Mouse (Mus musculus) neural tube, embryonic 15.5 days (tissue): ENCODE measurements around the gene Fmnl3. TPM values are rescaled to one million over a fixed set of nuclear protein-coding genes. Genes with fewer than 3 reads are reported as not detected.

Source experiments
- ATAC-seq: fragments of 200-750 bp; cut with Nextera tagmentation; 2 replicates; pipeline ENCODE4 v1.8.0; 2017; ENCODE audit warnings: mild to moderate bottlenecking, moderate TSS enrichment, moderate library complexity; ENCODE audit not compliant: low FRiP score
- H3K27ac ChIP-seq: fragments of 300-500 bp; sonication (generic); replicated peaks from 2 replicates; pipeline ENCODE4 v1.5.1; 2015; ENCODE audit warnings: mild to moderate bottlenecking, inconsistent platforms
- H3K27me3 ChIP-seq: fragments of 300-500 bp; sonication (generic); replicated peaks from 2 replicates; pipeline ENCODE4 v1.6.1; 2015; ENCODE audit warnings: inconsistent platforms
- H3K36me3 ChIP-seq: fragments of 300-500 bp; sonication (generic); 2 replicates; pipeline ENCODE4 v1.6.1; 2015; ENCODE audit warnings: inconsistent platforms
- H3K4me1 ChIP-seq: fragments of 300-500 bp; sonication (generic); 2 replicates; pipeline ENCODE4 v1.6.1; 2015; ENCODE audit warnings: inconsistent platforms
- H3K4me2 ChIP-seq: fragments of 300-500 bp; sonication (generic); 2 replicates; pipeline ENCODE4 v1.6.1; 2015; ENCODE audit warnings: inconsistent platforms, mild to moderate bottlenecking, moderate library complexity
- H3K4me3 ChIP-seq: fragments of 300-500 bp; sonication (generic); replicated peaks from 2 replicates; pipeline ENCODE4 v1.5.1; 2015; ENCODE audit warnings: mild to moderate bottlenecking, inconsistent platforms
- H3K9ac ChIP-seq: fragments of 300-500 bp; sonication (generic); replicated peaks from 2 replicates; pipeline ENCODE4 v1.6.1; 2015; ENCODE audit warnings: mild to moderate bottlenecking, inconsistent platforms
- H3K9me3 ChIP-seq: fragments of 300-500 bp; sonication (generic); replicated peaks from 2 replicates; pipeline ENCODE4 v1.6.1; 2016; ENCODE audit warnings: inconsistent platforms
- WGBS: fragments of 180-500 bp; shearing (Covaris S2); methylation state at CpG from one replicate; pipeline ENCODE4 v1.1.7; 2015; ENCODE audit warnings: mixed read lengths; 5-methylcytosine and 5-hydroxymethylcytosine counted together
- polyA plus RNA-seq: library from polyadenylated mRNA; unstranded; fragments of >200 nt; fragmentation: Nextera tagmentation; extraction: Ambion mirVana; gene quantifications from 2 replicates; pipeline ENCODE4 v1.2.1, GENCODE M21; 2015

The Fmnl3 gene
- polyA plus RNA-seq, 1 experiment from 2014 or later: 7.9 TPM

DNA sequence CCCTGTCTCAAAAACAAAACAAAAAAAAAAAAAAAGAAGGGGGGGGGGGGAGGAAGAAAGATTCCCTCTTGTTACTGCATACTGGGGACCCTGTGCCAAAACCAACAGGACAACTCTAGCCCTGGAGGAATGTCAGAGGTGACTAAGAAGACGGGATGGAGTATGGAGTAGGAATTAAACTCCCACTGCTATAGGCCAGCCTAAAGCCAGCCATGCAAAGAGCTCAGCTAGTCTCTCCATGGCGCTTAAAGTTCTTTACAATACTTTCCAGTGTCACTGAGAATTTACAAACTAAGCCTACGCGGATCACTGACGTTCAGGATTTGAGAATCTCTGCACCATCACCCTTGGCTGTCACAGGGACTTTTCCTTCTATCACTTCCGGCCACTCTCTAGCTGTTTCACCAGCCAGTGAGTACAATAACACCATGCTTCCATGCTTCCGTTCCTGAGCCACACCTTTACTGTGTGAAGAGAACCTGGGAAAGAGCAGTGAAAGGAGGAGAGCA, 6.2 kb downstream of the Fmnl3 start:
- 77% methylated on average over 7 of the region's 7 CpGs for WGBS
- H3K4me3 ChIP-seq: no peak overlapping the region
- H3K9me3 ChIP-seq: no peaks in the 10 kb centered on the region
- no peaks in the 10 kb centered on the region for H3K36me3 ChIP-seq
- no peak for ATAC-seq
- H3K4me1 ChIP-seq: peaks cover 14% of the 10 kb centered on the region
- H3K27ac ChIP-seq: no peak overlapping the region
- H3K27me3 ChIP-seq: no peaks in the 10 kb centered on the region
- H3K9ac ChIP-seq: no peak overlapping the region
- H3K4me2 ChIP-seq: no peak overlapping the region

DNA sequence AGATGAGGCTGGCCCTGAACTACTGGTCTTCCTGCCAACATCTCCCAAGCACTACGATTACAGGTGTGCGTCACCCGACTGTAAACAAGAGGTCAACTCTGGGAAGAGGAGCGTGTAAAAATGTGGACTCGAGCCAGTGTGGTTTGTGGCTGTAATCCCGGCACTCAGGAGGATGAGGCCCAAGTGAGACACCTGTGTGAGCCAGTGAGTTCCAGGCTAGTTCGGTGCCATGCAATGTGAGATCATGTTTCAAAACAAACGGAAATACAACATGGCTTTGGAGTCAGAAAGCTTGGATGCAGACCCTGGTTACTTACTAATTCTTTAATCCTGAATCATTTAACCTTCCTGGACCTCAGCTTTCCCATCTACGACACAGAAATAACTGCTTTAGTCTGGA, 11.3 kb downstream of the Fmnl3 start:
- Histone ChIP-seq H3K9ac (no peak overlapping the region), H3K4me2 (no peak overlapping the region), H3K36me3 (no peaks in the 10 kb centered on the region), H3K4me1 (0 out of 2 replicates have a peak, but pooled peaks cover 13% of the 10 kb centered on the region), H3K4me3 (no peak overlapping the region), H3K27me3 (no peaks in the 10 kb centered on the region), H3K9me3 (no peaks in the 10 kb centered on the region), H3K27ac (no peak overlapping the region)
- no peak for ATAC-seq
- 92% methylated on average over 9 of the region's 9 CpGs for WGBS

DNA sequence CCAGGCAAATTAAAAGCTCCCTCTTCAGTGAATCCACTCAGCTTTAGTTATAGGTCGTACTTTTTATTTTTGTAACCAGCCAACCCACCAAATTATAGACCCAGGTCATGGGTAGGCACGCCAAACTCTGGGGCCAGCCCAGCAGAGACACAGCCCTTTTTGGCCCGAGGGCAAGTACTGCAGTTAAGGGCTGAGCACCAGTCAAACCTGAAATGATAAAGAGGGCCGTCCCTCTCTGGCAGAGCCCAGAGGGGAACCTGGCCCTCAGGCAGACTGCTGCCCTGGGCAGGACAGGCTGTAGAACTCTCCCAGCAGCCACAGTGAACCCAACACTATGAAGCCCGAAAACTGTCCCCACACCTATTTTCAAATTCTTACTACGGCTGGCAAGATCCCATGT, 13.8 kb downstream of the Fmnl3 start:
- H3K36me3 ChIP-seq: no peaks in the 10 kb centered on the region
- no peak for ATAC-seq
- no peak overlapping the region for H3K4me3 ChIP-seq
- 80% methylated on average over 6 of the region's 6 CpGs for WGBS
- H3K9me3 ChIP-seq: no peaks in the 10 kb centered on the region
- H3K9ac ChIP-seq: no peak overlapping the region
- no peaks in the 10 kb centered on the region for H3K27me3 ChIP-seq
- H3K4me1 ChIP-seq: 0 out of 2 replicates have a peak, but pooled peaks cover 13% of the 10 kb centered on the region
- H3K4me2 ChIP-seq: no peak overlapping the region
- no peak overlapping the region for H3K27ac ChIP-seq

DNA sequence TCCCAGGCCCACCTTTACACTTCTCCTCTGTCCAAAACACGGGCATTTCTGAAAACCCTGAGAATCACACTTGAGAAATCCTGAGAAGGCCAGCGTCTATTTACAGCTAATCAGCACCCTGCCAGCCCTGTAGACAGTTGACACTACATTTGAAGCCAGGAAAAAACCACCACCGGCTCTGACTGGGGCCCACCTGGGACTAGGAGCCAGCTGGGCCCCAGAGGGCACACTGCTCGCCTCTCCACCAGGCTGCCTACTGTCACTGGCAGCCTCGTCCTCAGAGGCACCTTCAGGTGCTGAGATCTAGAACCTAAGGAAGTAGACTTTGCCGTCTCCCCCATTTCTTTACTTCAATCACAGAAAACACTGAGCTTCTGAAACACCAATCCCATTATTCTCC, 14.6 kb downstream of the Fmnl3 start:
- H3K36me3 ChIP-seq: no peaks in the 10 kb centered on the region
- H3K9ac ChIP-seq: no peak overlapping the region
- ATAC-seq: no peak
- 77% methylated on average over 6 of the region's 6 CpGs for WGBS
- no peak overlapping the region for H3K4me3 ChIP-seq
- no peaks in the 10 kb centered on the region for H3K27me3 ChIP-seq
- no peak overlapping the region for H3K4me2 ChIP-seq
- H3K27ac ChIP-seq: no peak overlapping the region
- 0 out of 2 replicates have a peak, but pooled peaks cover 13% of the 10 kb centered on the region for H3K4me1 ChIP-seq
- H3K9me3 ChIP-seq: no peaks in the 10 kb centered on the region

DNA sequence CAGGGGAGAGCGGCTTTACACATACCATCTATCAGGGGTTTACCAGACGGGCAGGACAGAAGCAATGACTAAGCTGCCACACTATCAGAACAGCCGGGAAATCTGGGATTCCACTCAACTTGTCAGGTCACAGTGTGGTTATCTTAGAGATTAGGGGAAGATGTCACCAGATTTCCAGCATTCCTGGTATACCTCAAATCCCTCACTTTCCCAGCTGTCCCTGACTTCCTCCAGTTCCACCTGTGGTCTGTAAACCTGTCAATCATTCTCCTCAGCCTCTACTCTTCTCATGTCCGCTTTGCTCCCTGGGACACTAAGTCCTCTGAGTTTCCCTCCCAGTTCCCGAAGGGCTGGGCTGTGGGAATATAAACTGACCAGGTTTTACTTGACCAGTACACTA, 18.0 kb downstream of the Fmnl3 start:
- Histone ChIP-seq H3K27me3 (no peaks in the 10 kb centered on the region), H3K9me3 (no peaks in the 10 kb centered on the region), H3K4me1 (peaks cover 17% of the 10 kb centered on the region; the same call in 1 of the 2 replicates), H3K27ac (no peak overlapping the region), H3K4me2 (no peak overlapping the region), H3K36me3 (no peaks in the 10 kb centered on the region), H3K9ac (no peak overlapping the region), H3K4me3 (no peak overlapping the region)
- ATAC-seq: no peak
- WGBS: 84% methylated on average over 5 of the region's 5 CpGs

DNA sequence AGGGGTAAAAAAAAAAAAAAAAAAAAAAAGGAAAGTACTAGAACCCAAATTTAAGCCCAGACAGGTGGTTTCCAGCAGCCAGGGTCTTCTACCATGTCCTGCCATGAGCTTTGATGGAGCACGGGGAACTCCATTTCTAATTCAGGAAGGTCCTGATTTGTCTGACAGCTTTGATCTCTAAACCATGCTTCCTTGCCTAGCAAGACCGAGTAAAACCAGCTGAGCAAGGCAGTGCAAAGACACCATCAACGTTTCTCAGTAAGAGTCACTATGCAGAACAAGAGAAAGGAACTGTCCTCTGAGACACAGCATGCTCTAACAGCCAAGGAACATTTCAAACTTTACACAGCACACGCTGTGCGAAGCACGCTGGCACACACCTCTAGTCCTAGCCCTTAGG, 18.7 kb downstream of the Fmnl3 start:
- no peak overlapping the region for H3K9ac ChIP-seq
- no peaks in the 10 kb centered on the region for H3K9me3 ChIP-seq
- peaks cover 11% of the 10 kb centered on the region; the same call in 1 of the 2 replicates for H3K4me1 ChIP-seq
- no peak overlapping the region for H3K4me3 ChIP-seq
- H3K36me3 ChIP-seq: no peaks in the 10 kb centered on the region
- WGBS: 85% methylated on average over 6 of the region's 6 CpGs
- H3K27ac ChIP-seq: no peak overlapping the region
- no peaks in the 10 kb centered on the region for H3K27me3 ChIP-seq
- H3K4me2 ChIP-seq: no peak overlapping the region
- no peak for ATAC-seq

DNA sequence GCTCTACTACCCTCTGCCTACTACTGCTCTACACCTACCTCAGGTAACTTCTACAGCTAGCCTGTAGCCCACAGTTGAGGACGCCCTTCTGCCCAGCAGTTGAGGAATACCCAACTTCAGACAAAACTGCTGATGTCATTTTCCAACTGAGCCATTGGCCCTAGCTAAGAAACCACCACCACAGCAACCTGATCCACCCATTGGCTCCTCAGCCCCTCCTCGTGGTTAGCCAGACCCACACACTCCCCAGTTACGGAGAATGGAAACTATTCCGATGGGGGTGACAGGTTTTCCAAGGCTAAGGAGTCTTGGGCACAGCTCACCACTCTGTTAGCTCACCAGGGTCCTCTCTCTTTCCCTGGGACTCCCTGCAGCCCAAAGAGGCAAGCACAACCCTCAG, 25.3 kb downstream of the Fmnl3 start:
- WGBS: 88% methylated on average over 4 of the region's 4 CpGs
- Histone ChIP-seq H3K4me2 (no peak overlapping the region), H3K4me1 (peaks cover 34% of the 10 kb centered on the region), H3K36me3 (no peaks in the 10 kb centered on the region), H3K27ac (no peak overlapping the region), H3K27me3 (no peaks in the 10 kb centered on the region), H3K9me3 (no peaks in the 10 kb centered on the region), H3K4me3 (no peak overlapping the region), H3K9ac (no peak overlapping the region)
- ATAC-seq: no peak

DNA sequence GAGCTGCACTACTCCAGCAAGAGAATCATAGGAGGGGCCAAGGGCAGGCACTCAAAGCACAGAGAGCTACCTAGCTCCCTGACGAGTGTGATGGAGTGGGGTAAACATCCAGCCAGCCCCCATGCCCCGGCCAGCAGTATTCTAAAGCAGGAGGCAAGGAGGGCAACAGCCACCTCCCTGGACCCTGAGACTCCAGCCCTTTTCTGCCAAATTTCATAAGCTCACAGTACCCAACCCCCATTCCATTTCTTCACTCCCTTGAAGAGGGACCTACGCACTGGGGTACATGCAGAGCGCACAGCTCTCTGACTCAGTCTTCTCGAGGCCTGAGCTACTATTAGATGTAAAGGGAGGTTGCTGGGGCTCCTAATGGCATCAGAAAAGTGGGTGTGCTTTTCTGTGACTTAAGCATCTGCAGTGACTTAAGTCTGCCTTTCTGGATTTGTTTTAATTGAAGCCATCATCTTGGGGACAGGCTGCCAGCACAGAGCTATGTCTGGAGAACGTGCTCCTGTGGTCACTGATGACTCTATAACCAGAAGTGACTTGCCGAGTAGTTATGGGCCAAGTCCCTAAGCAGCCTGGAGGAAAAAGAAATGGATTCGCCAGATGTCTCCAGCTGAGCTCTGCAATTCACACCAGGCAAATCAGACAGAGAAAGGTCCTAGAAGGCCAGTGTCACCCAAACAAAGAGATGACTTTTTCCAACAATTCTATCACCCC, 26.0 kb downstream of the Fmnl3 start:
- H3K36me3 ChIP-seq: no peaks in the 10 kb centered on the region
- no peak for ATAC-seq

DNA sequence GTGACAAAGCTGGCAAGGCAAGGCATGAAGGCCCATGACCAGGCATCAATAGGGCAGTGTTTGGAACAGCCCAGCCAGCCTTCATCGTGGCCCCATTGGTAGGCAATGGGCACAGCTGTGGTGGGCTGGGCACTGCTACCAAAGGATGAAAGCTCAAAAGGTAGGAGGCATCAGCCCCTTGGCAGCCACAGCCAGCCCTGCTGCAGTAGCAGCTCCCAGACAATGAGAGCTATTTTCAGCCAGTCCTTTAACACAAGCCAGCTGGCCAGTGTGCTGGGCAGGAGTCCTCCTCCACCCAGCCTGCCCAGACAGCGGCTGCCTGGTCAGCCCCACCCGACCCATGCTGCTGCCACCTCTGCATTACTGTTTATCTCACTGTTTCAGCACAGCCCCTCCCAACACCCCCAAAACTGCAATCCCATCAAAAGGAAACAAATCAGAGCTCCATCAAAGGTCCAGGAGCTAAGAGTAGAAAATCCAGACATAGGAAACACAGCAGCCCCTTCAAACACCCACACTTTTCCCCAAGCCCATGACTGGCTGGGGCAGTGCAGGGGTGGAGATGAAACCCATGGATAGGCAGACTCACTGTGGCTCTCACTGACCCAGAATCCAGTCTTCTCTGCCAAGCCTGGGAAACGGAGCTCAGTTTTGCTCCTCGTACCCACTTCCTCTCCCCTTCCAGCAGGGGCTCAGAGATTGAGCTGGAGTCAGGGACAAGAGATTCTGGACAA, 26.7 kb downstream of the Fmnl3 start:
- no peaks in the 10 kb centered on the region for H3K9me3 ChIP-seq
- WGBS: 43% methylated on average over 5 of the region's 5 CpGs
- no peak overlapping the region for H3K4me3 ChIP-seq
- H3K27me3 ChIP-seq: no peaks in the 10 kb centered on the region
- ATAC-seq: peak; percentile 70; the same call in 1 of the 2 replicates
- peak overlapping the region; percentile 69 for H3K27ac ChIP-seq
- no peak overlapping the region for H3K9ac ChIP-seq
- H3K4me1 ChIP-seq: peaks cover 35% of the 10 kb centered on the region
- H3K4me2 ChIP-seq: peak overlapping the region; percentile 6; the same call in 1 of the 2 replicates
- H3K36me3 ChIP-seq: no peaks in the 10 kb centered on the region

More for the DNA sequence above, 26.0 kb downstream of the Fmnl3 start:
- H3K9ac ChIP-seq: no peak overlapping the region
- peak overlapping the region; percentile 69 for H3K27ac ChIP-seq
- H3K4me1 ChIP-seq: peaks cover 35% of the 10 kb centered on the region
- H3K9me3 ChIP-seq: no peaks in the 10 kb centered on the region
- H3K4me2 ChIP-seq: no peak overlapping the region
- no peaks in the 10 kb centered on the region for H3K27me3 ChIP-seq
- WGBS: 71% methylated on average over 8 of the region's 8 CpGs
- H3K4me3 ChIP-seq: no peak overlapping the region

DNA sequence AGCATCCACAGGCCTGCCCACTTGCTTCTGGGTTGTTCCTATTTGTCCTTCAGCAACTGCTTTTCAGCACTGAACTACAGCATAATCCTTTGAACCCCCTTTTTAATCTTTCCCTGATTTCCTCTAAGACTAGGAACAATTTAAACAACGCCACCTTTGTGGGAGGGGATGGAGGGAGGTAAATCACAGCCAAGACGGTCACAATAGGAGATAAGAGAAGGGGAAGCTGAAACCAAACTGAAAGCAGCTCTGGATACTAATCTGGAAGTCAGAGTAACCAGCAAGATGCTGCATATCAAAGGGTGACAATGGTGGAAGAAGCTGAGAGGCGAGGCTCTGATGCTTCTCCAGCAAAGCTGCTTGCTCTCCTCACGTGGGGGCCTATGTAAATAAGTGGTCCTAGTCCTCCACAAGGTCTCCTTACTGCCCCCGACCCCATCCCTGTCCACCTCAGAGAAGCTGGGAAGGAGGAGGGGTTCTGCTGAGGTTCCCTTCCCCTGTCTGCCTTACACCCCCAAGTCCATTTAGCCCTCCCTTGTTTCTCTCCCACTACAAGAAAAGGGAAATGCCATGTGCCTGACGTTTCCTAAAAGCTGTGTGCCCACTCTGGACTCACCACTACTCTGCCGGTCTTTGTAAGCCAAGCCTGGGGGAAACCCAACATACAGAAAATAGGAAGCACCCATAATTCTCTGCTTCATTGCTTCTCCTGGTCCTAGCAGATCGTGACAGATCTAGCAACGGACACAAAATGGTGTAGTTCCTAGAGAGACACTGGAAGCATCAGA, 27.9 kb downstream of the Fmnl3 start:
- Histone ChIP-seq H3K27me3 (no peaks in the 10 kb centered on the region), H3K4me1 (peaks cover 35% of the 10 kb centered on the region), H3K4me3 (no peak overlapping the region), H3K27ac (peak overlapping the region; percentile 69; the same call in 1 of the 2 replicates), H3K4me2 (no peak overlapping the region), H3K9me3 (no peaks in the 10 kb centered on the region), H3K9ac (no peak overlapping the region), H3K36me3 (no peaks in the 10 kb centered on the region)
- ATAC-seq: no peak
- WGBS: 64% methylated on average over 9 of the region's 9 CpGs

DNA sequence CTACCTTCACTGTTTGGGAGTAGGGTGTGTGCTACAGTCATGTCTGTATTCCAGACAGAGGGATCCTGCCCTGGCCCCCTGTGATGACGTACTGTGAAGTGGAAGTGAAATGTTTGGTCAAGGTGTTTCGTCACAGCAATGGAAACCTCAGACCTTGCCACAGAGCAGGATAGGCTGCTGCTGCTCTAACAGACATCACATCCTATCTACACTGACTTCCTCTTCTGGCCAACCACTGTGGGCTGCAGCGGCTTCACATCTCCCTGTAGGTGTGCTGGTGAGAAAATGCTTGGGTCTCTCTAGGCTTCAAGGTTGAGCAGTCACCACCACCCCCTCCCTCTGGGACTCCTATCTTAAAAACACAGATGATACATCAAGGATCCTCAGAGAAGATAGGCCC, 29.2 kb downstream of the Fmnl3 start:
- H3K9ac ChIP-seq: no peak overlapping the region
- 90% methylated on average over 3 of the region's 3 CpGs for WGBS
- H3K27ac ChIP-seq: no peak overlapping the region
- no peak for ATAC-seq
- H3K4me2 ChIP-seq: no peak overlapping the region
- no peaks in the 10 kb centered on the region for H3K9me3 ChIP-seq
- H3K27me3 ChIP-seq: no peaks in the 10 kb centered on the region
- no peaks in the 10 kb centered on the region for H3K36me3 ChIP-seq
- peaks cover 35% of the 10 kb centered on the region for H3K4me1 ChIP-seq
- no peak overlapping the region for H3K4me3 ChIP-seq
